Mouse (Mus musculus) midbrain, embryonic 11.5 days (tissue): ENCODE data around the gene F9. TPM values are rescaled to one million over a fixed set of nuclear protein-coding genes. Genes with fewer than 3 reads are reported as not detected.
"Not testable (repeated sequence)": the region's sequence is repeated elsewhere in the genome, so short reads cannot be mapped to it uniquely, and the experiment has no call there.

Source experiments
- ATAC-seq: fragments of 200-750 bp; cut with Nextera tagmentation; 2 replicates; pipeline ENCODE4 v1.8.0; 2017; ENCODE audit warnings: moderate TSS enrichment, moderate library complexity; ENCODE audit not compliant: low FRiP score
- DNase-seq: peaks from one replicate; pipeline ENCODE4 v3.0.0; 2015; ENCODE audit warnings: low spot score; ENCODE audit errors: missing footprints
- H3K27ac ChIP-seq: fragments of 300-500 bp; sonication (generic); 2 replicates; pipeline ENCODE4 v1.5.1; 2014; ENCODE audit warnings: low read depth, low read length
- H3K27me3 ChIP-seq: fragments of 300-500 bp; sonication (generic); 2 replicates; pipeline ENCODE4 v1.6.1; 2014; ENCODE audit warnings: mild to moderate bottlenecking, low read length, moderate library complexity, mixed read lengths; ENCODE audit not compliant: control insufficient read depth, insufficient read depth
- H3K36me3 ChIP-seq: fragments of 300-500 bp; sonication (generic); 2 replicates; pipeline ENCODE4 v1.6.1; 2014; ENCODE audit warnings: mild to moderate bottlenecking, low read length, moderate library complexity, mixed read lengths; ENCODE audit not compliant: control insufficient read depth, insufficient read depth
- H3K4me1 ChIP-seq: fragments of 300-500 bp; sonication (generic); 2 replicates; pipeline ENCODE4 v1.6.1; 2014; ENCODE audit warnings: low read length; ENCODE audit not compliant: control insufficient read depth, insufficient read depth
- H3K4me2 ChIP-seq: fragments of 300-500 bp; sonication (generic); 2 replicates; pipeline ENCODE4 v1.6.1; 2014; ENCODE audit warnings: mild to moderate bottlenecking, moderate library complexity
- H3K4me3 ChIP-seq: fragments of 300-500 bp; sonication (generic); 2 replicates; pipeline ENCODE4 v1.5.1; 2014; ENCODE audit warnings: low read depth, low read length
- H3K9ac ChIP-seq: fragments of 300-500 bp; sonication (generic); 2 replicates; pipeline ENCODE4 v1.6.1; 2014; ENCODE audit warnings: low read length
- H3K9me3 ChIP-seq: fragments of 300-500 bp; sonication (generic); 2 replicates; pipeline ENCODE4 v1.6.1; 2016; ENCODE audit warnings: low read length; ENCODE audit not compliant: control insufficient read depth
- WGBS: fragments of 180-500 bp; shearing (Covaris S2); extraction: QIAGEN DNeasy Blood & Tissue Kit; methylation state at CpG from one replicate; pipeline ENCODE4 v1.1.7; 2014; 5-methylcytosine and 5-hydroxymethylcytosine counted together
- polyA plus RNA-seq: library from polyadenylated mRNA; unstranded; fragments of >200 nt; fragmentation: Nextera tagmentation; extraction: Ambion mirVana; gene quantifications from 2 replicates; pipeline ENCODE4 v1.2.1, GENCODE M21; 2014

Gene F9
- not detected in 2 replicates for polyA plus RNA-seq

GRCm38 (mm10) chrX:59999221-60000083 lies at the start of gene F9:
Gene F9 (plus strand): TSS chrX:59999464.
- no peaks in the 10 kb centered on the region for H3K4me1 ChIP-seq
- WGBS: 87% methylated on average over 10 of the region's 10 CpGs

GRCm38 (mm10) chrX:59969767-59970166 lies 29.5 kb upstream of the F9 start:
- not testable (repeated sequence) for H3K4me2 ChIP-seq, DNase-seq, H3K27me3 ChIP-seq, H3K36me3 ChIP-seq, H3K4me1 ChIP-seq, ATAC-seq, H3K9me3 ChIP-seq, H3K4me3 ChIP-seq, H3K9ac ChIP-seq, H3K27ac ChIP-seq

More at GRCm38 (mm10) chrX:59999221-60000083, at the start of gene F9:
- Histone ChIP-seq H3K9ac (no peak within 1 kb of the TSS), H3K27ac (no peak within 1 kb of the TSS), H3K4me3 (no peak within 1 kb of the TSS), H3K36me3 (no peaks in the 10 kb centered on the region), H3K9me3 (no peaks in the 10 kb centered on the region), H3K27me3 (no peaks in the 10 kb centered on the region), H3K4me2 (no peak within 1 kb of the TSS)
- DNase-seq (no peak), ATAC-seq (no peak)

- DNase-seq (no peak), ATAC-seq (no peak)
- Histone ChIP-seq H3K27ac (no peak overlapping the region), H3K9ac (no peak overlapping the region), H3K27me3 (no peaks in the 10 kb centered on the region), H3K9me3 (no peaks in the 10 kb centered on the region), H3K36me3 (no peaks in the 10 kb centered on the region), H3K4me3 (no peak overlapping the region), H3K4me2 (no peak overlapping the region), H3K4me1 (no peaks in the 10 kb centered on the region)
- whole genome bisulfite sequencing: 73% methylated on average over 3 of the region's 3 CpGs
Measured at GRCm38 (mm10) chrX:60000084-60000443, 800 bp downstream of the F9 start.

- DNase-seq (no peak), ATAC-seq (no peak)
- no peaks in the 10 kb centered on the region for H3K27me3 ChIP-seq
- no peak overlapping the region for H3K9ac ChIP-seq
- no peak overlapping the region for H3K4me2 ChIP-seq
- no peak overlapping the region for H3K4me3 ChIP-seq
- no peaks in the 10 kb centered on the region for H3K4me1 ChIP-seq
- no peaks in the 10 kb centered on the region for H3K36me3 ChIP-seq
- WGBS: 89% methylated on average over 2 of the region's 2 CpGs
- no peaks in the 10 kb centered on the region for H3K9me3 ChIP-seq
- H3K27ac ChIP-seq: no peak overlapping the region
Measured at GRCm38 (mm10) chrX:60001461-60001860, 2.2 kb downstream of the F9 start.

DNA sequence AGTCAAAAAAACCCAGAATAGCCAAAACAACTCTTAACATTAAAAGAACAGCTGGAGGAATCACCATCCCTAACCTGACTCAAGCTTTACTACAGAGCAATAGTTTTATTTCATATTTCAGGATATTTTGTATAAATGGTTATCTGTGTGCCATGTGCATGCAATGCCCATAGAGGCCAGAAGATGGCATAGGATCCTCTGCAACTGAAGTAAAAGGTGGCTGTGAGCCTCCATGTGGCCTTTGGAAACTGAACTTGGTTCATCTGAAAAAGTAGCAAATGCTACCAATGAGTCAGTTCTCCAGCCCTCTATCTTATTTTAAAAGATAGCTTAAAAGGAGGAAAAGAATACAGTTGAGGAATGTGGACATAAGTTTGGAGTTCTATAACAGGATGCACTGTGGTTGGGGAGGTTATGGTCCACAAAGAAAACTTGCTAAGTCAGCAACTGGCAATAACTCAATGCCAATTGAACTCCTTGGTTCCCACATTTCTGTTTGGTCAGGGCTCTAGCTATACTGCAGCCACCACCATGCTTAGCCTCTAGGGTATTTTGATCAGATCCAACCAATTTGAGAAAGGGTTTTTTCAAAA lies 13.9 kb downstream of the F9 start:
- Histone ChIP-seq H3K27ac (no peak overlapping the region), H3K36me3 (no peaks in the 10 kb centered on the region), H3K4me3 (no peak overlapping the region), H3K4me2 (no peak overlapping the region), H3K9me3 (no peaks in the 10 kb centered on the region), H3K27me3 (no peaks in the 10 kb centered on the region), H3K4me1 (no peaks in the 10 kb centered on the region), H3K9ac (no peak overlapping the region)
- DNase-seq (no peak), ATAC-seq (no peak)

DNA sequence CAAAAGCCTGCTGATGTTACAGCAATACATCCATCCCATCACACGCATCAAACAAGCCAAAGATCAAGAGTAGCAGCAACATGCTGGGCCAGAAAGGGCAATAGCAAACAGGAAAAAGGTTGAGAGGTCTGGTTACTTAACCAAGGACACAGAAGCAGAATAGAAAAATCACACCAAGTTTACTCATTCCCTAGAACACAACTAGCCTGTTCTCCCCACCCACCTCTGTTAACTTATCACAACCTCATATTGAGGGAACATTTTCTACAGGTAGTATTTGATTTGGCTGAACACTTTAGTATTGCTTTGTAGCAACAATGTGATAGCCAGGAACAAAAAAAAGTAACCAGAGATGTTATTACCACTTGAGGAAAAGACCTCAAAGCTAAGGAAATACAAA lies 15.3 kb downstream of the F9 start:
- no peaks in the 10 kb centered on the region for H3K9me3 ChIP-seq
- no peaks in the 10 kb centered on the region for H3K27me3 ChIP-seq
- DNase-seq: no peak
- H3K4me2 ChIP-seq: no peak overlapping the region
- no peak overlapping the region for H3K27ac ChIP-seq
- 84% methylated on average over 1 of the region's 1 CpGs for WGBS
- H3K4me1 ChIP-seq: no peaks in the 10 kb centered on the region
- no peaks in the 10 kb centered on the region for H3K36me3 ChIP-seq
- H3K9ac ChIP-seq: no peak overlapping the region
- ATAC-seq: no peak
- no peak overlapping the region for H3K4me3 ChIP-seq

GRCm38 (mm10) chrX:60021007-60021406 lies 21.7 kb downstream of the F9 start:
- H3K27me3 ChIP-seq: no peaks in the 10 kb centered on the region
- no peak overlapping the region for H3K27ac ChIP-seq
- DNase-seq (no peak), ATAC-seq (no peak)
- H3K4me1 ChIP-seq: no peaks in the 10 kb centered on the region
- no peak overlapping the region for H3K4me2 ChIP-seq
- no peaks in the 10 kb centered on the region for H3K9me3 ChIP-seq
- no peak overlapping the region for H3K9ac ChIP-seq
- no peak overlapping the region for H3K4me3 ChIP-seq
- no peaks in the 10 kb centered on the region for H3K36me3 ChIP-seq
- 87% methylated on average over 4 of the region's 4 CpGs for WGBS

DNA sequence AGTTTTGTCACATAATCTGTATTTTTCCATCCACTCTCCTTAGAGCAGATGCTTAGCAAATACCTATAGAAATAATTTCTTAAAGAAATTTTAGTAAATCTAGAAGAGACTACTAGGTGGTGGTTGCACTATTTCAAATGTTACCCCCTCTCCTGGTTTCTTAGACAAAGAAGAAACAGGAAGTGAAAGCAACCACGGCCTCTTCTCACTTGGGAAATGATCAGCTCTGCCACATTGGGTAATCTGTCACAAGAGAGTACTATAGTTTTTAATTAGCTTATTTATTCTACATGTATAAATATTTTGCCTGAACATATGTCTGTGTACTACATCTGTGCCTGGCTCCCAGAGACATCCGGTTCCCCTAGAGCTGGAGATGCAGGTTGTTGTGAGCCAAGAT lies 22.3 kb downstream of the F9 start:
- H3K9me3 ChIP-seq: no peaks in the 10 kb centered on the region
- no peak overlapping the region for H3K27ac ChIP-seq
- no peaks in the 10 kb centered on the region for H3K27me3 ChIP-seq
- H3K9ac ChIP-seq: no peak overlapping the region
- no peak overlapping the region for H3K4me3 ChIP-seq
- no peaks in the 10 kb centered on the region for H3K4me1 ChIP-seq
- ATAC-seq: no peak
- H3K4me2 ChIP-seq: no peak overlapping the region
- no peaks in the 10 kb centered on the region for H3K36me3 ChIP-seq
- WGBS: 89% methylated on average over 2 of the region's 2 CpGs
- DNase-seq: no peak

- WGBS: 11% methylated on average over 3 of the region's 3 CpGs
- no peak overlapping the region for H3K4me3 ChIP-seq
- ATAC-seq: no peak
- no peaks in the 10 kb centered on the region for H3K27me3 ChIP-seq
- no peak overlapping the region for H3K27ac ChIP-seq
- no peak overlapping the region for H3K9ac ChIP-seq
- H3K9me3 ChIP-seq: no peaks in the 10 kb centered on the region
- peak; percentile 86 for DNase-seq
- no peak overlapping the region for H3K4me2 ChIP-seq
- H3K36me3 ChIP-seq: no peaks in the 10 kb centered on the region
- no peaks in the 10 kb centered on the region for H3K4me1 ChIP-seq
Measured at GRCm38 (mm10) chrX:60026654-60027053, 27.4 kb downstream of the F9 start.
